Mouse (Mus musculus) liver, embryonic 12.5 days (tissue): Measurements from ENCODE around the gene C1qtnf3. TPM values are rescaled to one million over a fixed set of nuclear protein-coding genes. Genes with fewer than 3 reads are reported as not detected.
A peak's percentile ranks its signal among the peaks of the same experiment; 100 is the strongest.

Experiments
- ATAC-seq: fragments of 200-750 bp; cut with Nextera tagmentation; 2 replicates; pipeline ENCODE4 v1.8.0; 2017; ENCODE audit warnings: moderate number of reproducible peaks, mild to moderate bottlenecking, moderate library complexity
- H3K27ac ChIP-seq: fragments of 300-500 bp; sonication (generic); 2 replicates; pipeline ENCODE4 v1.5.1; 2016; ENCODE audit warnings: mild to moderate bottlenecking
- H3K27me3 ChIP-seq: fragments of 300-500 bp; sonication (generic); replicated peaks from 2 replicates; pipeline ENCODE4 v1.6.1; 2016; ENCODE audit warnings: mild to moderate bottlenecking, moderate library complexity
- H3K36me3 ChIP-seq: fragments of 300-500 bp; sonication (generic); 2 replicates; pipeline ENCODE4 v1.6.1; 2016; ENCODE audit warnings: mild to moderate bottlenecking, moderate library complexity
- H3K4me1 ChIP-seq: fragments of 300-500 bp; sonication (generic); 2 replicates; pipeline ENCODE4 v1.6.1; 2016
- H3K4me2 ChIP-seq: fragments of 300-500 bp; sonication (generic); 2 replicates; pipeline ENCODE4 v1.6.1; 2016; ENCODE audit warnings: mild to moderate bottlenecking, moderate library complexity
- H3K4me3 ChIP-seq: fragments of 300-500 bp; sonication (generic); 2 replicates; pipeline ENCODE4 v1.5.1; 2016; ENCODE audit warnings: mild to moderate bottlenecking, moderate library complexity
- H3K9ac ChIP-seq: fragments of 300-500 bp; sonication (generic); 2 replicates; pipeline ENCODE4 v1.6.1; 2016; ENCODE audit warnings: mild to moderate bottlenecking, moderate library complexity
- H3K9me3 ChIP-seq: fragments of 300-500 bp; sonication (generic); replicated peaks from 2 replicates; pipeline ENCODE4 v1.6.1; 2016; ENCODE audit warnings: mild to moderate bottlenecking, moderate library complexity
- WGBS: fragments of 180-500 bp; shearing (Covaris S2); methylation state at CpG from one replicate; pipeline ENCODE4 v1.1.7; 2016; ENCODE audit not compliant: insufficient replicate concordance; 5-methylcytosine and 5-hydroxymethylcytosine counted together
- polyA plus RNA-seq: library from polyadenylated mRNA; unstranded; fragments of >200 nt; fragmentation: Nextera tagmentation; extraction: Ambion mirVana; gene quantifications from 2 replicates; pipeline ENCODE4 v1.2.1, GENCODE M21; 2016

C1qtnf3 gene
- polyA plus RNA-seq, 1 experiment from 2014 or later = 0.12 TPM

DNA sequence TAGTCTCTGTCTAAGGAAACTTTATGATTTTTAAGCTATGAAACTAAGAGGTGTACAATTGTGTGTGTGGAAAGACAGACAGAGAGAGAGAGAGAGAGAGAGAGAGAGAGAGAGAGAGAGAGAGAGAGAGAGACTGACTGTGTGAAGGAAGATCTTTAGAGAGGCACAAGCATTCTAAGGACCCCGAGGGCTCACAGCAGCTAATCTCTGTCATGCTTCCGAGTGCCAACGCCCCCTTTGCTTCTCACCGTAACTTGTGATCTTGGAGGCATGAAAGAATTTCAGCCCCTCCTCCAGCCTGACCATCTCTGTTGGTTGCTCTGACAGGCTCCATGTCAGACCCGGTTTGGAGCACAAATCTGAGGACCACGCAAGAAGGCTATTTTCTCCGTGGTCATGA is 48.3 kb downstream of the C1qtnf3 start, which contains the start of gene Slc45a2:
TSS of gene Slc45a2 (plus strand) at position 301 of the 400 bp plus-strand sequence.
- Histone ChIP-seq H3K9ac (no peak within 1 kb of the TSS), H3K36me3 (no peaks in the 10 kb centered on the region), H3K27me3 (no peaks in the 10 kb centered on the region), H3K27ac (no peak within 1 kb of the TSS), H3K9me3 (no peaks in the 10 kb centered on the region), H3K4me3 (no peak within 1 kb of the TSS), H3K4me1 (no peaks in the 10 kb centered on the region), H3K4me2 (no peak within 1 kb of the TSS)
- 61% methylated on average over 7 of the region's 7 CpGs for WGBS
- no peak for ATAC-seq

DNA sequence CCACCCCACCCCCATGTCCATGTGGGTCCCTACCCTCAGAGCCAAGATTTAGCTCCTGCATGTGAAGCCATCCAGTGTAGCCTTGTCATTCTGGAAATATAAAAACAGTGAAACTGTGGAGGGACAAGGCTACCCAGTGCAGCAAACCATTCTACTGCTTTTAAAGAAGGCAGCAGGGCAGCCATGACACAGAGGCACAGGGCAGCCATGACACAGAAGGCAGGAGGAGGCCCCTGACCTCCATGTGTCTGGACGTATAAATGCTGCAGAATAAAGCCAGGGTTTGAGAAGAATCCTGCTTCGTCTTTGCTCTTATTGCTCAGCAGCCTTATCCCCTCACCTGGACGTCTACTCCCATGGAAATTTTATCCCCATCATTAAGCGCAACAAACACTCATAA is 51.7 kb downstream of the C1qtnf3 start:
- 73% methylated on average over 4 of the region's 4 CpGs for WGBS
- no peaks in the 10 kb centered on the region for H3K36me3 ChIP-seq
- H3K9ac ChIP-seq = no peak overlapping the region
- no peak for ATAC-seq
- H3K27me3 ChIP-seq = no peaks in the 10 kb centered on the region
- H3K4me1 ChIP-seq = no peaks in the 10 kb centered on the region
- H3K4me2 ChIP-seq = no peak overlapping the region
- H3K4me3 ChIP-seq = no peak overlapping the region
- H3K9me3 ChIP-seq = no peaks in the 10 kb centered on the region
- no peak overlapping the region for H3K27ac ChIP-seq

DNA sequence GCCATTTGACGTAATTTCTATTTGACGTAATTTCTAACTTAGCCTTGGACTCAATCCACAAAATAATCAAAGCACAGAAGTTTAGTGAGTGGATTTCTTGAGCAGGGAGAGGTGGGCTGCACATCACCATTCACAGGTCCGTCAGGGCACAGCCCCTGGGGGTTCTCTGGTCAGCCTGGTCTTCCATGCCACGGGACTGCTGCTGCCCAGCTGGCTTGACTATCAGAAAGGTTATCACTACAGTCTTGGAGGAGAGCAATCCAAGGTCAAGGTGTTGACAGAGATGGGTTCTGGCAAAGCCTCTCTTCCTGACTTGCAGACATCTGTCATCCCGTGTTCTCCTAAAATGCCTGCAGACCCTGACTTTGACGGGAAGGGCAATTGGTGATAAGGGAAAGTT is 52.5 kb downstream of the C1qtnf3 start:
- Histone ChIP-seq H3K9me3 (no peaks in the 10 kb centered on the region), H3K27me3 (no peaks in the 10 kb centered on the region), H3K27ac (no peak overlapping the region), H3K9ac (no peak overlapping the region), H3K4me3 (no peak overlapping the region), H3K4me2 (no peak overlapping the region), H3K36me3 (no peaks in the 10 kb centered on the region), H3K4me1 (no peaks in the 10 kb centered on the region)
- ATAC-seq = no peak
- 53% methylated on average over 6 of the region's 6 CpGs for WGBS

DNA sequence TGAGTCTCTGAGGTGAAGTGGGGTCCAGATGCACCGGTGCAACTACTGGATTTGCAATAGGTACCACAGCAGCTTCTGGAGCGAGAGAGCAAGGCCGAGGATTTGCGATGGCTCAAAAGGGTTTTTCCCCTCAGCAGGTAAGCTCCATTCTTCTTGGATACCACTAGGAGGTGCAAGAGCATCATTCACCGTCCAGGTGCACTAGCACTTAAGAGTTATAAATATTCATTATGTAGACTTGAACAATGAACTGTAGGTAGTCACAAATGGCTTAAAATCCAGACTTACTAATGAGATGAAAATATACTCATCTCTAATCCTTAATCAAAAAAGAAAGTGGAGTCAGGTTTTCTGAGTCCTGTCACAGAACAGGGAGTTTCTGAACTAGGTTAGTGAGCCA is 56.6 kb downstream of the C1qtnf3 start:
- H3K27me3 ChIP-seq = no peaks in the 10 kb centered on the region
- no peaks in the 10 kb centered on the region for H3K4me1 ChIP-seq
- H3K36me3 ChIP-seq = no peaks in the 10 kb centered on the region
- no peak overlapping the region for H3K27ac ChIP-seq
- no peak overlapping the region for H3K4me2 ChIP-seq
- no peak overlapping the region for H3K4me3 ChIP-seq
- H3K9ac ChIP-seq = no peak overlapping the region
- 14% methylated on average over 5 of the region's 5 CpGs for WGBS
- no peak for ATAC-seq
- H3K9me3 ChIP-seq = no peaks in the 10 kb centered on the region

DNA sequence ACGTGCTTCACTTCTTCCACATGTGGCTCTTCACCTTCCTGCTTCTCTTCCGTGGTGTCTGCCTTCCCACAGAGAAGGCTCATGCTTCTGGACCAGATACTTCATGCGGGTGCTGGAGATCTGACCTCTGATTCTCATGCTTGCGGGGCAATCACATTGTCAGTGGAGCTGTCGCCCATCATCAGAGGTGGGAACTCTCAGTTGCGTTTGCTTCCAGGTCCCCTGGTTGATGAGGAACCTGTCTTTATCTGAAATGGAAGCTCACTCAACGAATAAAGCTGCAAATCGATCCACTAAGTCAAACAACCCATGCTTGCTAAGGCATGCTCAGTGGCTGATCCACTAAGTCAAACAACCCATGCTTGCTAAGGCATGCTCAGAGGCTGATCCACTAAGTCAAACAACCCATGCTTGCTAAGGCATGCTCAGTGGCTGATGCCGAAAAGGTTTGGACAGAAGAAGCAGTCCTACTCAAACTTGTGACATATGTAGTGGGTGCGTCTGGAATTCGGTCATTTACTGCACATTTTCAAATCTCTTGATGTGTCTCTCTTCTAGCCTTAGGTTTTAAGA is 58.9 kb downstream of the C1qtnf3 start:
- ATAC-seq = no peak

DNA sequence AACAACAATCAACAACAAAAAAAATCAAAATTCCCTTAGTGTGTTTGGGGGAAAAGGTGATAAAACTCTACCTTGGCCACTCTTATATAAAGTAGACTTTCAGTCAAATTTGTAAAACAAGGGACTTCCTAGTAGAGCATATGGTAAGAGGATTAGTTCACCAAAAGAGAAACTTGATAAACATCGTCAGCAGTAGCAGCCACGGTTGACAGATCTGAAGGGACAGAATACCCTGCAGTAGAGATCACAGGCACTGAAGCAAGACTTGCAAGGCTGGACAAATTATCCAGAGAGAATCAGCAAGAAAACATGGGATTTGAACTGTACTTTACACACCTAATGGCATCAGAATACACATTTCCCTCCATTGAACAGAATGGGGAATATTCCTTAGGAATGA is 62.8 kb downstream of the C1qtnf3 start:
- H3K4me1 ChIP-seq = no peaks in the 10 kb centered on the region
- WGBS = 38% methylated on average over 2 of the region's 2 CpGs
- H3K9me3 ChIP-seq = no peaks in the 10 kb centered on the region
- no peak for ATAC-seq
- no peaks in the 10 kb centered on the region for H3K36me3 ChIP-seq
- H3K9ac ChIP-seq = no peak overlapping the region
- H3K27ac ChIP-seq = no peak overlapping the region
- no peak overlapping the region for H3K4me2 ChIP-seq
- H3K4me3 ChIP-seq = no peak overlapping the region
- no peaks in the 10 kb centered on the region for H3K27me3 ChIP-seq

More for the DNA sequence above, 58.9 kb downstream of the C1qtnf3 start:
- no peak overlapping the region for H3K9ac ChIP-seq
- H3K9me3 ChIP-seq = no peaks in the 10 kb centered on the region
- no peaks in the 10 kb centered on the region for H3K27me3 ChIP-seq
- no peaks in the 10 kb centered on the region for H3K4me1 ChIP-seq
- WGBS = 65% methylated on average over 11 of the region's 11 CpGs
- H3K27ac ChIP-seq = no peak overlapping the region
- no peaks in the 10 kb centered on the region for H3K36me3 ChIP-seq
- H3K4me3 ChIP-seq = no peak overlapping the region
- no peak overlapping the region for H3K4me2 ChIP-seq

DNA sequence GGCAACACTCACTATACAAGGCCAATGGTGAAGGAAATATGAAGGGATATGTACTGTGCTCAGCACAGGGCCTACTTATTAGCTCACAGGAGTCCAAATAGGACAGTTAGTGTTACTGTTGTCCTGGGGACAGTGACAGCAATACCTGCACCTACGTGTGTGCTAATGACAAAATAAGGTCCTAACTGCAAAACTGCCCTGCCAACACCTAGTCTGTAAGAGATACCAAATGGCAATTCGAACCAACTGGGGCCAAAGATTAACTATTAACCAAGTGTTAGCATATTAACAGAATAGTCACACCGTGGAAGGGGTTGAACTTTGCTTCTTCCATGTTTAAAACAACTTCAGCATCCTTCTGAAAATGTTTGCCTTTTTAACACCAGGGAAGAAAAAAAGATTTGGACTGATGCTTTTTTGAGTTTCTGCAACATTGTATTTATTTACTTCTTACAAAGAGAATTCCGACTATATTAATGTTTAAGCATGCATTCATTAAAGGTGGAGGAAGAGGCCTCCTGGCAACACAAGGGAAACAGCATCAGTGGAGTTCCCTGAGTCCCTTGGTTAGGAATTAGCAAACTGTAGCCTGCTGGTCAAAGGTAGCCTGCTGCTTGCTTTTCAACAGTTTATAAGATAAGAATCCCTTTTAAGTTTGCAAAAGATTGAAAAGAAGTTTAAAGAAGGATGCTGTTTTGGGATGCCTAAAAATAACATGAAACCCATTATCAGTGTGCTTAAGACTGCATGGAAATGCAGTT is 74.8 kb downstream of the C1qtnf3 start:
- peaks cover 1% of the 10 kb centered on the region; the same call in 1 of the 2 replicates for H3K27me3 ChIP-seq
- H3K4me3 ChIP-seq = no peak overlapping the region
- ATAC-seq = peak; percentile 44; the same call in 1 of the 2 replicates
- H3K36me3 ChIP-seq = no peaks in the 10 kb centered on the region
- H3K9ac ChIP-seq = no peak overlapping the region
- 42% methylated on average over 4 of the region's 4 CpGs for WGBS
- no peak overlapping the region for H3K4me2 ChIP-seq
- no peaks in the 10 kb centered on the region for H3K4me1 ChIP-seq
- no peaks in the 10 kb centered on the region for H3K9me3 ChIP-seq
- peak overlapping the region; percentile 45; the same call in 1 of the 2 replicates for H3K27ac ChIP-seq

Other genes with a start within 250 kb of the C1qtnf3 start
- gene Rai14, start 237.7 kb upstream of the C1qtnf3 start, polyA plus RNA-seq = 9.2 and 9.7 TPM in 2 replicates
- gene Amacr, start 29.4 kb downstream of the C1qtnf3 start, polyA plus RNA-seq = 10.7 and 13.7 TPM in 2 replicates
- gene Slc45a2, start 48.4 kb downstream of the C1qtnf3 start, polyA plus RNA-seq = 0.04 TPM in 1 of 2 replicates, not detected in the other
- 0.16 and 0.21 TPM in 2 replicates for gene Rxfp3, start 85.7 kb downstream of the C1qtnf3 start, polyA plus RNA-seq
- 0.85 and 0.87 TPM in 2 replicates for gene Adamts12, start 112.5 kb downstream of the C1qtnf3 start, polyA plus RNA-seq